21 mouse cellular contexts compared by ENCODE assay signal in the genomic region with DNA sequence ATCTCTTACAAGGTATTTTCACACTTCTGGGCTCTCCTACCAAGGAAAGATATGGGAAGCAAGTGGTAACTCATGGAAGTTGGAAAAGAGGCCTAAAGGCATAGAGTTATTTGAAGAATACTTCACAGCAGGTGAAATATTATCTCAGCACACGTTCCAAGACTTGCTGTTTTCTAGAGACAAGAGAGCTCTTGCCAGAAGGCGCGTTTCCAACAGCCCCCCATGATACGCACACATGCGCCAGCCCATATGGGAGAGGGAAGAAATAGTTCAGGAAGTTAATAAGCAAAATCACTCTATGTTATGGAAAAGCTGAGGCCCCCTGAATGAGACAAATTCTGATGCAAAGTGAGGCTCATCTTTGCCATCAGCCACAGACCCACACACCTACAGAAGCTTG. TPM values are rescaled to one million over a fixed set of nuclear protein-coding genes. Genes with fewer than 3 reads are reported as not detected.
DNase-seq lines count a peak whose midpoint lies in the region; ATAC-seq and TF ChIP-seq lines count a peak whose summit lies in the region.
"Had no signal": no experiment of that assay in that cellular context is flagged by ENCODE, and none has a peak within 500 bp of the region (broad histone marks: within the 10 kb centered on the region; RNA-seq: fewer than 3 reads in every experiment).

No protein-coding gene starts in this region.

- H3K9ac ChIP-seq in forebrain, postnatal 0 days, result peak overlapping the region; percentile 37; the same call in 1 of the 2 replicates
- H3K9ac ChIP-seq in neural tube, embryonic 12.5 days, result no peak overlapping the region
- no peak overlapping the region for H3K9ac ChIP-seq in kidney, embryonic 16.5 days (replicated peaks; ENCODE audit: low read length)
- H3K9ac ChIP-seq: heart, embryonic 12.5 days; limb, embryonic 12.5 days; liver, embryonic 14.5 days had no signal

- intact Hi-C loops in left cerebral cortex, adult 2 months (cut with DNase I), result no loop called here

- TF ChIP-seq CTCF in left cerebral cortex, adult 2 months (IDR thresholded peaks at IDR 0.05), result no peak
- TF ChIP-seq CTCF in forebrain, postnatal 0 days (IDR thresholded peaks at IDR 0.05; ENCODE audit: low read depth), result no peak

- no peak overlapping the region for H3K27ac ChIP-seq in left cerebral cortex, adult 2 months
- no peak overlapping the region for H3K27ac ChIP-seq in forebrain, postnatal 0 days (ENCODE audit: low read depth, low read length)
- no peak overlapping the region for H3K27ac ChIP-seq in neural tube, embryonic 12.5 days
- no peak overlapping the region for H3K27ac ChIP-seq in kidney, embryonic 16.5 days (ENCODE audit: low read length)
- H3K27ac ChIP-seq: limb, embryonic 12.5 days; liver, embryonic 14.5 days had no signal

- no peaks in the 10 kb centered on the region for H3K36me3 ChIP-seq in forebrain, postnatal 0 days (ENCODE audit: insufficient read depth)
- H3K36me3 ChIP-seq in neural tube, embryonic 12.5 days, result no peaks in the 10 kb centered on the region
- no peaks in the 10 kb centered on the region for H3K36me3 ChIP-seq in kidney, embryonic 16.5 days (ENCODE audit: insufficient read depth, low read length)
- H3K36me3 ChIP-seq: heart, embryonic 12.5 days; limb, embryonic 12.5 days had no signal

- H3K4me2 ChIP-seq in forebrain, postnatal 0 days (ENCODE audit: low read depth), result peak overlapping the region; percentile 92
- H3K4me2 ChIP-seq in neural tube, embryonic 12.5 days (replicated peaks), result peak overlapping the region; percentile 89
- H3K4me2 ChIP-seq in kidney, embryonic 16.5 days (replicated peaks; ENCODE audit: low read depth, low read length), result no peak overlapping the region
- H3K4me2 ChIP-seq: heart, embryonic 12.5 days; limb, embryonic 12.5 days had no signal

- peaks cover 26% of the 10 kb centered on the region; the same call in 1 of the 2 replicates for H3K4me1 ChIP-seq in forebrain, postnatal 0 days (ENCODE audit: insufficient read depth)
- H3K4me1 ChIP-seq in neural tube, embryonic 12.5 days, result peaks cover 23% of the 10 kb centered on the region; the same call in 1 of the 2 replicates
- H3K4me1 ChIP-seq in kidney, embryonic 16.5 days (ENCODE audit: insufficient read depth, low read length), result peaks cover 11% of the 10 kb centered on the region

- ATAC-seq in forebrain, postnatal 0 days, result no peak
- no peak for ATAC-seq in neural tube, embryonic 12.5 days (ENCODE audit: low FRiP score, low read depth)
- no peak for ATAC-seq in kidney, embryonic 16.5 days (ENCODE audit: low FRiP score, low TSS enrichment)
- ATAC-seq: activated CD4-positive, CD25-positive, alpha-beta regulatory T cell, adult 4 months; lung, postnatal 0 days had no signal

- H3K9me3 ChIP-seq in forebrain, postnatal 0 days (ENCODE audit: low read length), result no peaks in the 10 kb centered on the region
- no peaks in the 10 kb centered on the region for H3K9me3 ChIP-seq in neural tube, embryonic 12.5 days
- no peaks in the 10 kb centered on the region for H3K9me3 ChIP-seq in kidney, embryonic 16.5 days (ENCODE audit: low read length)
- H3K9me3 ChIP-seq: heart, embryonic 12.5 days; limb, embryonic 12.5 days had no signal

- H3K4me3 ChIP-seq in left cerebral cortex, adult 2 months, result peak overlapping the region; percentile 53
- peak overlapping the region; percentile 74 for H3K4me3 ChIP-seq in forebrain, postnatal 0 days (ENCODE audit: low read depth, low read length)
- peak overlapping the region; percentile 19; the same call in 1 of the 2 replicates for H3K4me3 ChIP-seq in neural tube, embryonic 12.5 days
- no peak overlapping the region for H3K4me3 ChIP-seq in kidney, embryonic 16.5 days (ENCODE audit: low read length)
- H3K4me3 ChIP-seq: heart, embryonic 12.5 days; limb, embryonic 12.5 days had no signal

- peak; percentile 79 to 90 for DNase-seq in cerebellum, postnatal 10 days
- no peak for DNase-seq in cerebellum, adult 8-10 months
- no peak for DNase-seq in left cerebral cortex, adult 2 months (ENCODE audit: extremely low spot score in 1 of 2, low spot score in 2 of 2)
- DNase-seq in left cerebral cortex, adult 8-10 months (ENCODE audit: low spot score in 2 of 2), result no peak
- peak; percentile 52 for DNase-seq in forebrain, postnatal 0 days
- no peak for DNase-seq in adrenal gland, adult 8-10 months
- DNase-seq: cerebellum, adult 11 months; embryo, embryonic 11 days; gastrocnemius, postnatal 36 days; heart, postnatal 36 days; kidney, adult 18-20 months; kidney, postnatal 36 days; thymus, postnatal 25 days had no signal

- WGBS in forebrain, postnatal 0 days, result 58% methylated on average over 5 of the region's 5 CpGs
- 82% methylated on average over 5 of the region's 5 CpGs for WGBS in neural tube, embryonic 12.5 days
- WGBS in kidney, embryonic 16.5 days, result 83% methylated on average over 5 of the region's 5 CpGs

- H3K27me3 ChIP-seq in forebrain, postnatal 0 days (ENCODE audit: insufficient read depth, low read length), result no peaks in the 10 kb centered on the region
- peaks cover 19% of the 10 kb centered on the region for H3K27me3 ChIP-seq in neural tube, embryonic 12.5 days (replicated peaks)
- peaks cover 42% of the 10 kb centered on the region for H3K27me3 ChIP-seq in kidney, embryonic 16.5 days (ENCODE audit: insufficient read depth, low read length)

RNA-seq across cellular contexts. Expression of gene March4, which starts 3.8 kb away (rescaled TPM):
- total RNA-seq in left cerebral cortex, adult 2 months (2021), result 10 to 100 TPM; 17.9 to 22.6 TPM
- total RNA-seq in left cerebral cortex, adult 8-10 months (2022), result 10 to 100 TPM; 15.0 to 17.9 (median 16.3) TPM
- 31.2 and 33.2 TPM in 2 replicates for total RNA-seq in forebrain, postnatal 0 days (2014; rRNA removed)
- polyA plus RNA-seq in forebrain, postnatal 0 days (2015; fragmentation: Nextera tagmentation; extraction: Ambion mirVana), result 6.5 and 9.4 TPM in 2 replicates
- 5.3 and 5.8 TPM in 2 replicates for polyA plus RNA-seq in neural tube, embryonic 12.5 days (2016; fragmentation: Nextera tagmentation; extraction: Ambion mirVana)
- total RNA-seq in adrenal gland, adult 8-10 months (2022), result 1 to 10 TPM in 1 of 4 experiments, under 1 TPM in 3; 0.35 to 1.0 (median 0.79) TPM
- polyA plus RNA-seq in kidney, embryonic 16.5 days (2015; fragmentation: Nextera tagmentation; extraction: Ambion mirVana), result 0.04 and 0.10 TPM in 2 replicates
- total RNA-seq: heart, postnatal 36 days; megakaryocyte, adult 5-6 weeks had no signal
- polyA plus RNA-seq: activated CD4-positive, CD25-positive, alpha-beta regulatory T cell, adult 4 months; heart, embryonic 12.5 days; limb, embryonic 12.5 days; liver, embryonic 14.5 days had no signal

RNA-seq across cellular contexts. Expression of gene Smarcal1, which starts 50.1 kb away (rescaled TPM):
- 10 to 100 TPM; 69.0 to 72.4 TPM for total RNA-seq in left cerebral cortex, adult 2 months (2021)
- 10 to 100 TPM; 60.7 to 79.0 (median 68.4) TPM for total RNA-seq in left cerebral cortex, adult 8-10 months (2022)
- 40.9 and 43.7 TPM in 2 replicates for total RNA-seq in forebrain, postnatal 0 days (2014; rRNA removed)
- polyA plus RNA-seq in forebrain, postnatal 0 days (2015; fragmentation: Nextera tagmentation; extraction: Ambion mirVana), result 16.2 and 19.0 TPM in 2 replicates
- 28.1 and 30.9 TPM in 2 replicates for polyA plus RNA-seq in neural tube, embryonic 12.5 days (2016; fragmentation: Nextera tagmentation; extraction: Ambion mirVana)
- total RNA-seq in adrenal gland, adult 8-10 months (2022), result 10 to 100 TPM; 59.2 to 75.5 (median 64.6) TPM
- polyA plus RNA-seq in kidney, embryonic 16.5 days (2015; fragmentation: Nextera tagmentation; extraction: Ambion mirVana), result 26.2 and 27.5 TPM in 2 replicates

Comparison
In these comparisons a context has a peak if more than half of its experiments do, and no peak if none do; other contexts are left out.
1. DNase-seq: peak in cerebellum, postnatal 10 days (2 of 2) and forebrain, postnatal 0 days (single experiment); none in cerebellum, adult 8-10 months (single experiment), left cerebral cortex, adult 2 months (0 of 2), left cerebral cortex, adult 8-10 months (0 of 2) and adrenal gland, adult 8-10 months (single experiment).
2. RNA of gene March4, which starts 3.8 kb away (total RNA-seq): 31.2 to 33.2 TPM in forebrain, postnatal 0 days, 17.9 to 22.6 TPM in left cerebral cortex, adult 2 months and 15.0 to 17.9 TPM in left cerebral cortex, adult 8-10 months; 0.35 to 1.0 TPM in adrenal gland, adult 8-10 months; every median in the first group is over 4 times any median in the second.